Mouse (Mus musculus) neural tube, embryonic 13.5 days (tissue): ENCODE data around the gene Fcamr. TPM values are rescaled to one million over a fixed set of nuclear protein-coding genes. Genes with fewer than 3 reads are reported as not detected.

Source experiments
- ATAC-seq: fragments of 200-750 bp; cut with Nextera tagmentation; 2 replicates; pipeline ENCODE4 v1.8.0; 2017; ENCODE audit warnings: low read depth, mild to moderate bottlenecking, moderate TSS enrichment, moderate library complexity
- H3K27ac ChIP-seq: fragments of 300-500 bp; sonication (generic); replicated peaks from 2 replicates; pipeline ENCODE4 v1.5.1; 2015; ENCODE audit warnings: moderate library complexity, mild to moderate bottlenecking, inconsistent platforms
- H3K27me3 ChIP-seq: fragments of 300-500 bp; sonication (generic); 2 replicates; pipeline ENCODE4 v1.6.1; 2015; ENCODE audit warnings: mild to moderate bottlenecking, inconsistent platforms
- H3K36me3 ChIP-seq: fragments of 300-500 bp; sonication (generic); 2 replicates; pipeline ENCODE4 v1.6.1; 2015; ENCODE audit warnings: mild to moderate bottlenecking, inconsistent platforms
- H3K4me1 ChIP-seq: fragments of 300-500 bp; sonication (generic); replicated peaks from 2 replicates; pipeline ENCODE4 v1.6.1; 2015; ENCODE audit warnings: inconsistent platforms
- H3K4me2 ChIP-seq: fragments of 300-500 bp; sonication (generic); 2 replicates; pipeline ENCODE4 v1.6.1; 2015; ENCODE audit warnings: inconsistent platforms, mild to moderate bottlenecking, moderate library complexity
- H3K4me3 ChIP-seq: fragments of 300-500 bp; sonication (generic); 2 replicates; pipeline ENCODE4 v1.5.1; 2015; ENCODE audit warnings: mild to moderate bottlenecking, inconsistent platforms
- H3K9ac ChIP-seq: fragments of 300-500 bp; sonication (generic); 2 replicates; pipeline ENCODE4 v1.6.1; 2015; ENCODE audit warnings: moderate library complexity, mild to moderate bottlenecking, inconsistent platforms
- H3K9me3 ChIP-seq: fragments of 300-500 bp; sonication (generic); 2 replicates; pipeline ENCODE4 v1.6.1; 2016; ENCODE audit warnings: inconsistent platforms
- WGBS: fragments of 180-500 bp; shearing (Covaris S2); methylation state at CpG from one replicate; pipeline ENCODE4 v1.1.7; 2015; 5-methylcytosine and 5-hydroxymethylcytosine counted together
- polyA plus RNA-seq: library from polyadenylated mRNA; unstranded; fragments of >200 nt; fragmentation: Nextera tagmentation; extraction: Ambion mirVana; gene quantifications from 2 replicates; pipeline ENCODE4 v1.2.1, GENCODE M21; 2015

Gene Fcamr
- polyA plus RNA-seq, 1 experiment from 2014 or later, result not detected

DNA sequence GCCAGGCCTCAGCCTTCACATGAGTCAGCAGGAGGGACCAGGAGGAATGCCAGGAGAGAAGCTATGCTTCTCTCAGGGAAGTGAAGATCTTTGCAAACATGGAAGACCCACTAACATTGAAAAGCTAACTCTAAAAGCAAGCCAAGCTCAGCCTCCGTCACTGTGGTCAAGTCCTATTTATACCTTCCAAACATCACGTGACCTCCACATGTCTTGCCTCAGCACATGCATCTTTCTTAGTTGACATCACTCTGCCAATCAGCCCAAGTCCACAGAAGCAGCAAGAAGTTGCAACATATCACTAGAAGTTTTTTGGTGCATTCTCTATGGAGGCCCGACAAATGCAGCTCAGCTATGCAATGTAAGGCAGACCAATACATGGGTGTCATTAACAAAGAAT is 20.8 kb upstream of the Fcamr start:
- Histone ChIP-seq H3K36me3 (no peaks in the 10 kb centered on the region), H3K4me1 (no peaks in the 10 kb centered on the region), H3K4me2 (no peak overlapping the region), H3K4me3 (no peak overlapping the region), H3K9me3 (no peaks in the 10 kb centered on the region), H3K27me3 (no peaks in the 10 kb centered on the region), H3K27ac (no peak overlapping the region), H3K9ac (no peak overlapping the region)
- WGBS, result 91% methylated on average over 3 of the region's 3 CpGs
- no peak for ATAC-seq

DNA sequence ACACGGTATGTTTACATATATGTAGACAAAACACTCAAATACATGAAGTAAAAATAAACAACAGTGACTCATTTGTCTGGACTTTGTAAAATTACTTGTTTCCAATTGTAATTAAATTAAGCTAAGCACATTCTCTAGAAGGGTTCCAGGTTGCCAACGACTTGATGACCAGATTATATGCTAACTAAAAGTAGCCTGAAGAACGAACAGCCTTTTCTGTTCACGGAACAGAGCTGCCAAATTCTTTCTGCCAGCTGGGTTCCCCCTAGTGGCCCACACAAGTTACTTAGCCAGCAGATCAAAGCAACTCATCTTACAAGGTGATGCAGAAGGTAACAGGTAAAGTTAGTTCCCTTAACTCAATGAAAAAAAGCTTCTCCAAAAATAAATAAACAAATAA is 16.6 kb upstream of the Fcamr start:
- H3K9ac ChIP-seq, result no peak overlapping the region
- WGBS, result 24% methylated on average over 4 of the region's 4 CpGs
- H3K36me3 ChIP-seq, result no peaks in the 10 kb centered on the region
- H3K27me3 ChIP-seq, result no peaks in the 10 kb centered on the region
- no peak for ATAC-seq
- no peak overlapping the region for H3K4me2 ChIP-seq
- no peak overlapping the region for H3K4me3 ChIP-seq
- H3K4me1 ChIP-seq, result no peaks in the 10 kb centered on the region
- H3K9me3 ChIP-seq, result no peaks in the 10 kb centered on the region
- no peak overlapping the region for H3K27ac ChIP-seq

DNA sequence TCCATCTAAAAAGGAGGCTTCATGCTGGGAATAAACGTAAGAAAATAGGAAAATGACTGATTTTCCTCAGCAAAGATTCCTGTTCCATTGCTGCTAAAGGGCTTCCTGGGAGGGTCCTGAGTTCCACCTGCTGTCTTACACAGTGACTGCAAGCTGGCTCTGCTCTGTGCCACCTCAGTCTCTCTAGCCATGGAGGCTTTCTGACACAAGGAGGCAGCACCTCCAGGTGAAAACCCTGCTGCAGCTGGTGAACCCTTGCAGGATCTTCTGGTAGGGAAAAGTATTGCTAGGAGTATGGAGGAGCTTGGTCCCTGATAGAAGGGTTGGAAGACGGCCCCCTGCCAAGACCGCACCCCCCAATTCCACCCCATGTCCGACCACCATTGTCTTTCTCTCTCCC is 13.7 kb upstream of the Fcamr start:
- no peak overlapping the region for H3K9ac ChIP-seq
- H3K27ac ChIP-seq, result no peak overlapping the region
- H3K36me3 ChIP-seq, result no peaks in the 10 kb centered on the region
- 42% methylated on average over 4 of the region's 4 CpGs for WGBS
- no peak for ATAC-seq
- no peak overlapping the region for H3K4me2 ChIP-seq
- H3K9me3 ChIP-seq, result peaks cover 6% of the 10 kb centered on the region
- H3K4me3 ChIP-seq, result no peak overlapping the region
- no peaks in the 10 kb centered on the region for H3K4me1 ChIP-seq
- no peaks in the 10 kb centered on the region for H3K27me3 ChIP-seq

DNA sequence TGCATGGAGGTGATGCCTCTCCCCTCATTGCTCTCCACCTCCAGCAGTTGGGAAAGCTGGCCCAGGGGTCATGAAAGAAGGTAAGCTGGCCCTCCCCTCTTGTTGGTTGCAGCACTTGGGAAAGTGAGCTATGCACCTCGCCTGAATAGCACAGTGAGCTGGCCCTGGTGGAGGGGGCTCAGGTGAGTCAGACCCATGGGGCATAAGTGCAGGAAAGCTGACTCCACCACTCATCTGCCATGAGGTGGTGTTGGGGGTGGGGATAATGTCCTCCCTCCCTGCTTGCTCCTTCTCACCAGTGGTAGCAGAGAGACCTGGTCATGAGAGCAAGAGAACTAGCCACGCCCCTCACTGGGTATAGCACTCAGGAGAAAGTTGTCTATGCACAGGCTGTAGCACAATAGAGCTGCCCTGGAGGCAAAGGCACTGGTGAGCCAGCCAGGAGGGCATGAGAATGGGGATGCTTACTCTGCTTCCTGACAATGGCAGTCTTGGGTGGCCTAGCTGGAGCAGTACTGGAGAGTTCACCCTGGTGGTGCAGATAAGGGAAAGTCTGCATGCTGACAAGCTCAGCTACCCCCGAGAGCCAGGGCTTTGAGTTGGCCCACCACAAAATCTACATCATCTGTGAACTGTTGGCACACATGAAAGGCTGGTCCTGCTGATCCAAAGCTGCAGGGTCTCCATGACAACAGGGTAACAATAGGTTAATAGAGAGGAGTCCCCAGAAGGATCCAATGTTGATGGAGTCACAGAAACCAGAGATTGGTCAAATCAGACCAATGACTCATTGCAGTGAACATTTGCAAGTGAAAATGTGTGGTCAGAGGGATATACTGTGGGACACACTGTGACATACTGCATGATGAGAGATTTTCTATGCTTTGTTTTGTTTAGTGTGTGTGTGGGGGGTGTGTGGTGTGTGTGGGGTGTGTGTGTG is 10.9 kb upstream of the Fcamr start:
- Histone ChIP-seq H3K4me1 (no peaks in the 10 kb centered on the region), H3K9me3 (peaks cover 8% of the 10 kb centered on the region), H3K27ac (no peak overlapping the region), H3K4me3 (no peak overlapping the region), H3K36me3 (no peaks in the 10 kb centered on the region), H3K4me2 (no peak overlapping the region), H3K27me3 (no peaks in the 10 kb centered on the region), H3K9ac (no peak overlapping the region)
- ATAC-seq, result no peak
- 62% methylated on average over 3 of the region's 3 CpGs for WGBS

DNA sequence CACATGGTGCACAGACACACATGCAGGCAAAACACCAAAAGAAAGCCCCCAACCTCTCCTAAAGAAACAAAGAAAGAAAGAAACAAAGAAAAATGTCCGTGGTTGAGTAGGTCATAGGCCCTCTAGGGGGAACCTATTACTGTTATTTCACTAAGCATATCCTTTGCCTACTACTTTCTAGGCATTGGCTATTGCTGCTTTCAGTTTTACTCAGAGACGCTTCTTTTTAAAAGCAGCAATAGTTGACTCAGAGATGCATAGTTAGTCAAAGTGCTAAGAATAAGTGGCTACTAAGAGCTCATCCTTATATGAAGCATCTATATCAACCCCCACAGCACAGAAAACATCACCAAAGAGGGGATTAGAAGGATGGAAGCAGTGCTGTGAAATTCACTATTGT is 5.4 kb upstream of the Fcamr start:
- 73% methylated on average over 2 of the region's 2 CpGs for WGBS

DNA sequence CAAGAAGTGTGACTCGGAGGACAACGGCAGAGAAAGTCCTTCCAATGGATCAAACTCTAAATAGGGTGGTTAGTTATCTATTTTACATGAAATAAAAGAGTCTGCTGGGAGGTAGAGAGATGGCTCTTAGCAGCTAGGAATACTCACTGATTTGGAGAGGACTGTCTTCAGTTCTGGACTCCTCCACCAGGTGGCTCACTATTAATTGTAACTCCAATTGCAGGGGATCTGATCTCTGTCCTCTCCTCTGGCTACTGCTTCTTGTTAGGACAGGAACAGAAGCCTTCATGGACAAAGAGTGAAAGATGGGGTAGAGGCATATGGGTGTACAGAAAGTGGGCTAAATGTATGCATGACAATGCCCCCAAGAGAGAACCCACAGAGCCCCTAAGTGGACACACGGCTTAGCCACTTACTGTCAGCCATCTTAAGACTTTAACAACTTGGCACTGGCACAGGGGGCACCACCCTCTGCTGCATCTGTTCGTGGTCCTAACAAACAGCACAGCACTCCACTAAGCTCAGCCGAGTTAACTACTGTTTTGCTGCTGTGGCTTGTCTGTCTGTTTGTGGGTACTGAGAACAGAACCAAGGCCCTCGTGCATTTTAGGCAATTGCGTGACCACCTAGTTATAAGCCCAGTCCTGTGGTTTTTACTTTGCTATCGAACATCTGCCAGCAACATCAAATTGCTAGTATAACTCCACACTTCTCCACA is 3.6 kb upstream of the Fcamr start:
- no peak overlapping the region for H3K4me3 ChIP-seq
- no peaks in the 10 kb centered on the region for H3K4me1 ChIP-seq
- H3K4me2 ChIP-seq, result no peak overlapping the region
- 80% methylated on average over 8 of the region's 8 CpGs for WGBS
- H3K9ac ChIP-seq, result no peak overlapping the region
- H3K27ac ChIP-seq, result no peak overlapping the region
- no peaks in the 10 kb centered on the region for H3K36me3 ChIP-seq
- no peaks in the 10 kb centered on the region for H3K27me3 ChIP-seq
- ATAC-seq, result no peak
- H3K9me3 ChIP-seq, result peaks cover 1% of the 10 kb centered on the region; the same call in 1 of the 2 replicates

More for the DNA sequence above, 5.4 kb upstream of the Fcamr start:
- no peak overlapping the region for H3K4me2 ChIP-seq
- no peaks in the 10 kb centered on the region for H3K36me3 ChIP-seq
- no peaks in the 10 kb centered on the region for H3K4me1 ChIP-seq
- H3K4me3 ChIP-seq, result no peak overlapping the region
- no peak overlapping the region for H3K27ac ChIP-seq
- peaks cover 8% of the 10 kb centered on the region for H3K9me3 ChIP-seq
- H3K9ac ChIP-seq, result no peak overlapping the region
- no peaks in the 10 kb centered on the region for H3K27me3 ChIP-seq
- no peak for ATAC-seq

DNA sequence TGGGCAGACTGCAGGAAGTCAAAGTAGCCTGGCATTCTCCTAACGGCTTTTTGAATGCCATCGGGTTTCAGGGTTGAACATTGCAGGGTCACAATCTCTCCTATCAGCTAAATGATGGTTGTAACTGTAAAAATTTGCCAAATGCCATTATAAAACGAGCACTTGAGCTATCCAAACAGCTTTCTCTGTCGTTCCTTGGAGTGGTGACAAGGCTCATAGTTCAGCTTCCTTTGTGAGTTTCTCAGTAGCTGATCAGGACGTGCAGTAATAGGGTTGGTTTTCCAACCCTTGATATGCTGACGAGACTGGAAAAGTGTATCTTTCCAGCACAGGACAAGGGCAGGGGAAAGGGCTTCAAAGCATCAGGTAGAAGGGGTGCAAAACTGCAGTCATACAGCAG is 2.7 kb upstream of the Fcamr start:
- Histone ChIP-seq H3K4me1 (no peaks in the 10 kb centered on the region), H3K27me3 (no peaks in the 10 kb centered on the region), H3K27ac (no peak overlapping the region), H3K4me3 (no peak overlapping the region), H3K36me3 (no peaks in the 10 kb centered on the region), H3K9ac (no peak overlapping the region), H3K9me3 (no peaks in the 10 kb centered on the region), H3K4me2 (no peak overlapping the region)
- no peak for ATAC-seq
- 74% methylated on average over 6 of the region's 6 CpGs for WGBS

DNA sequence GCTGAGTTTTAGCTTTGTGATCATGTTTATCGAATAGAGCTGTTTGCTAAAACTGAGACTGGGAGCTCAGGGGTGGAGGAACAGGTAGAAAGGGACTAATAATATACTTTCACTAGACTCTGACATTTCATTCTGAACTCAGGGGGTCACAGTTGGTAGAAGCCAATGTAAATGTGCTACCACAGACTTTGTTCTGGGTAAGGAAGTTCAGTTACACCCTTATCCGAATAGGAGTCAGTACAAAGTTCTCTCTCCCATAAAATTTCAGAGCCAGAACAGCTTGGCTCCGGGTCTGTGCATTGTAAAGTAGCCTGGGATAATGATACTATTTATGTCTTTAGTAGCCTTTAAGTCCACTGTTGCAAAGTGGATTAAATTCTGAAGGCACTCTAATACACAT is 2.2 kb upstream of the Fcamr start:
- H3K4me1 ChIP-seq, result no peaks in the 10 kb centered on the region
- H3K9me3 ChIP-seq, result no peaks in the 10 kb centered on the region
- no peak overlapping the region for H3K4me2 ChIP-seq
- H3K27ac ChIP-seq, result no peak overlapping the region
- H3K4me3 ChIP-seq, result no peak overlapping the region
- no peaks in the 10 kb centered on the region for H3K27me3 ChIP-seq
- H3K9ac ChIP-seq, result no peak overlapping the region
- 74% methylated on average over 3 of the region's 3 CpGs for WGBS
- no peaks in the 10 kb centered on the region for H3K36me3 ChIP-seq
- no peak for ATAC-seq

DNA sequence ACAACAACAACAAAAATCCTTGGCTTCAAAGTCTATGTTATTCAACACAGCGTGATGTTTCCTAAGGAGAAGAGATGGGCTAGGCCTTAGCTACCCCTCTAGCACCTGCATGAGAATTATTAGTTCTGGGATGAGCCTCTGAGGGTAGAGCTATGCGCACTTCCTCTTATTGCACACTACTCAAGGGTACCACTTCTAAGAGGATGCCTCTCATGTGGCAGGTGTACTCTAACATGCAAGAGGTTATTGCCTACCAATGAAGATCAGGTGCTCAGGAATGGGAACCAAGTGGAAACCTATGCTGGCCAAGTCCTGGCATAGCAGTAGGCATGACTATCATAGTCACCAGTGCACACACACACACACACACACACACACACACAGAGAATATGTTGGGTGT is 1.3 kb upstream of the Fcamr start:
- Histone ChIP-seq H3K9ac (no peak overlapping the region), H3K27me3 (no peaks in the 10 kb centered on the region)

DNA sequence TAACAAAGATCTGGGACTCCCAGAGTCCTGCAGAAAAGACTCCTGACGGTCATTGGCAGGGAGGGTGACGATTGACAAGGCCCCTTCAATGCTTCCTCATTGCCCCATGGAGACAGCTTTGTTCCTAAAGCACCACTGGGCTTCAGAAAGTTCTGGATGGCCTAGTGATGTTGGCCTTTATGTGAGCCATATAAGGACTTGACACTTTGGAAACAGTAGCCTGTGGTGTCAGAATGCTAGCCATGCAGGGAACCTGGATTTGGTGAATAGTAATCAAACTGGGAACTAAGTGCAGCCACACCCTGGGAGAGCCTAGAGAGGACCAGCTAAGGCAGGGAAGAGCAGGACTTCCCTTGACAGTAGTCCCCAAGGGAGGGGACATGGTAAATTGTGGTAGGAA is 809 bp downstream of the Fcamr start:
- H3K9ac ChIP-seq, result no peak overlapping the region
- H3K27ac ChIP-seq, result no peak overlapping the region
- H3K4me3 ChIP-seq, result no peak overlapping the region
- no peak overlapping the region for H3K4me2 ChIP-seq
- H3K4me1 ChIP-seq, result no peaks in the 10 kb centered on the region
- H3K36me3 ChIP-seq, result no peaks in the 10 kb centered on the region
- 73% methylated on average over 2 of the region's 2 CpGs for WGBS
- H3K9me3 ChIP-seq, result no peaks in the 10 kb centered on the region
- H3K27me3 ChIP-seq, result no peaks in the 10 kb centered on the region
- ATAC-seq, result no peak

More for the DNA sequence above, 1.3 kb upstream of the Fcamr start:
- no peaks in the 10 kb centered on the region for H3K4me1 ChIP-seq
- no peaks in the 10 kb centered on the region for H3K9me3 ChIP-seq
- H3K4me3 ChIP-seq, result no peak overlapping the region
- no peak overlapping the region for H3K4me2 ChIP-seq
- H3K27ac ChIP-seq, result no peak overlapping the region
- no peaks in the 10 kb centered on the region for H3K36me3 ChIP-seq
- no peak for ATAC-seq
- 89% methylated on average over 2 of the region's 2 CpGs for WGBS

DNA sequence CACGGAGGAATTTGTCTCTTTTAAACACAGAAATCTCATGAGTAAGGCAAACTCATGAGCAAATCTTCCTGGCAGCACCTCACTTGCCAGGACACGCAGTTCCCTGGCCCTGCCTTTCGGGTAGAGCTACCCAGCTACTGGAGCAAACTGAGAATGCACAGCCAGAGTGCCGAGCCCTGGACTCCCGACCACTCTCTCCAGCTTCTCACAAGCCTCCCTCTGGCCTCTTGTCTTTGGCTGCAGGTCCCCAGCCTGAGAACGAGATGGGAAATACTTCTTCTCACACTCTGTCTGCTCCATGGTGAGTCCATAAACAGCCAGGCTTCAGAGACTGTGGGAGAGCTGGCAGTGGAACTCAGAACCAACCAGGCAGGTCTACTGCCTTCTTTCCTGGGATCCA is 2.3 kb downstream of the Fcamr start:
- Histone ChIP-seq H3K9ac (no peak overlapping the region), H3K4me1 (no peaks in the 10 kb centered on the region), H3K27me3 (no peaks in the 10 kb centered on the region), H3K4me2 (no peak overlapping the region), H3K4me3 (no peak overlapping the region), H3K36me3 (no peaks in the 10 kb centered on the region), H3K27ac (no peak overlapping the region), H3K9me3 (no peaks in the 10 kb centered on the region)
- no peak for ATAC-seq
- 57% methylated on average over 6 of the region's 6 CpGs for WGBS

DNA sequence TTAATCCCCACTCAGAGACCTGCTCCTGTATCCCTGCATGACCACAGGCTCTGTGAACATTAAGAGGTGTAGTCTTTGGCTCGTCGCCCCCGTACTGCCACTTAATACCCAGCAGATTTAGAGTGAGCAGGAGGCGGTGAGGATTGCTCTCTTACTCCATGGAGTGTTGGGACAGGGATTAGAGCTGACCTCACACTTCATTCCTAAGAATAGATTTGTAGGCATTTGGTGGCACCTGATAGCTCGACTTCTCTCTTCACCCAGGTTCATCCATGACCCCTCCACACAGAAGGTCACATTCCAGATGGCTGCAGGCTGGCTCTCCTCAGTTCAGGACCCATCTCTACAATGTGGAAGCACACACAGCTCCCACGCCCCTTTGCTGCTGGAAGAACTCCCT is 3.6 kb downstream of the Fcamr start:
- Histone ChIP-seq H3K4me2 (no peak overlapping the region), H3K9ac (no peak overlapping the region), H3K27me3 (no peaks in the 10 kb centered on the region), H3K27ac (no peak overlapping the region), H3K4me1 (no peaks in the 10 kb centered on the region), H3K4me3 (no peak overlapping the region), H3K36me3 (no peaks in the 10 kb centered on the region), H3K9me3 (no peaks in the 10 kb centered on the region)
- no peak for ATAC-seq
- WGBS, result 84% methylated on average over 6 of the region's 6 CpGs
